Mouse (Mus musculus): ENCODE results near the gene 2010300C02Rik. TPM values are rescaled to one million over a fixed set of nuclear protein-coding genes. Genes with fewer than 3 reads are reported as not detected.

Gene 2010300C02Rik
- polyA plus RNA-seq, 1 experiment from 2014 or later: 2.5 TPM

Other genes with a start within 250 kb of the 2010300C02Rik start
- gene Mgat4a, start 179.1 kb downstream of the 2010300C02Rik start, polyA plus RNA-seq (2014; fragmentation: Nextera tagmentation; extraction: Ambion mirVana): 11.0 and 13.1 TPM in 2 replicates
- gene Tsga10, start 146.3 kb upstream of the 2010300C02Rik start, polyA plus RNA-seq (2014; fragmentation: Nextera tagmentation; extraction: Ambion mirVana): 14.4 and 14.9 TPM in 2 replicates
- gene Lipt1, start 151.7 kb upstream of the 2010300C02Rik start, polyA plus RNA-seq (2014; fragmentation: Nextera tagmentation; extraction: Ambion mirVana): 7.9 and 9.0 TPM in 2 replicates
- 12.5 and 13.7 TPM in 2 replicates for gene Mitd1, start 170.3 kb upstream of the 2010300C02Rik start, polyA plus RNA-seq (2014; fragmentation: Nextera tagmentation; extraction: Ambion mirVana)
- 259 and 310 TPM in 2 replicates for gene Mrpl30, start 170.4 kb upstream of the 2010300C02Rik start, polyA plus RNA-seq (2014; fragmentation: Nextera tagmentation; extraction: Ambion mirVana)
- gene Lyg2, start 196.4 kb upstream of the 2010300C02Rik start, polyA plus RNA-seq (2014; fragmentation: Nextera tagmentation; extraction: Ambion mirVana): not detected in 2 replicates
- gene Lyg1, start 237.7 kb upstream of the 2010300C02Rik start, polyA plus RNA-seq (2014; fragmentation: Nextera tagmentation; extraction: Ambion mirVana): not detected in 2 replicates